Mouse (Mus musculus) activated CD4-positive, CD25-positive, alpha-beta regulatory T cell, adult 4 months (primary cell): ENCODE results near the gene Kcp. TPM values are rescaled to one million over a fixed set of nuclear protein-coding genes. Genes with fewer than 3 reads are reported as not detected.

Experiments used
- ATAC-seq: one replicate; pipeline ENCODE4 v1.8.0; 2017
- polyA plus RNA-seq, 2 experiments: library from polyadenylated mRNA; unstranded; fragments of 100-300 nt; shearing (Covaris generic); gene quantifications; one replicate each; pipeline ENCODE4 v1.2.1; 2017

The Kcp gene
- polyA plus RNA-seq, 2 experiments from 2014 or later: 0.12 TPM; not detected in 1

- ATAC-seq: no peak
These were observed 57.1 kb downstream of the Kcp start for GRCm38 (mm10) chr6:29450667-29451066.

DNA sequence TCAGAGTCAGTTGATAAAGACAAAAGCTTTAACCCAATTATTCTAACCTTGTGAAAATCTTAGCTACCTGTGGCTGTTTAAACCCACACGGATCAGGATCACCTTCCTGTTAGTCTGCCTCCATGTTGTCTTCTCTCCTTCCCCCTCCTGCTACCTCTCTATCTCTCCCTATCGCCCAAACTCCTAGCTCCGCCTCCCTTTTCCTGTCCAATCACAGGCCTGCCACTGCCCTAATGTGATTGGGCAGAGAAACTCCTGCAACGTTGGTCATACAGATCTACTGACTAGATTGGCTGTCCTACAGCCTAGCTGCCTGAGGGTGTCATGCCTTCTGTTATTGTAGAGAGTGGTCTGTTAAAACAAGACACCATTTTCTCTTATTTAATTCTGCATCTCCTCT lies 57.9 kb downstream of the Kcp start:
- ATAC-seq: no peak

DNA sequence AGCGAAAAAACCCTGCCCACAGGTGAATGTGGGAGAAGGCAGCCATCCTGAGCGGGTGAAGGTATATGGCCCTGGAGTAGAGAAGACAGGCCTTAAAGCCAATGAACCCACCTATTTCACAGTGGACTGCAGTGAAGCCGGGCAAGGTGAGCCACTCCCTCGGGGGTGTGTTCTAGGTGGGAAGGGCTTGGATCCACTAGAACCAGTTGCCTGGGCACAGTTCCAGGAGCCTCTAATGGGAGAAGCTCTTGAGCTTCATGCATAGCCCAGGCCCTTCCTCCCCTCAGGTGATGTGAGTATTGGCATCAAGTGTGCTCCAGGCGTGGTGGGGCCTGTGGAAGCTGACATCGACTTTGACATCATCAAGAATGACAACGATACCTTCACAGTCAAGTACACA lies 62.4 kb downstream of the Kcp start:
- ATAC-seq: no peak

GRCm38 (mm10) chr6:29444773-29445172 lies 63.0 kb downstream of the Kcp start:
- no peak for ATAC-seq

- no peak for ATAC-seq
These were observed 68.0 kb downstream of the Kcp start for GRCm38 (mm10) chr6:29439789-29440188.

- ATAC-seq: no peak
These were observed 68.5 kb downstream of the Kcp start for GRCm38 (mm10) chr6:29439251-29439650.

GRCm38 (mm10) chr6:29436461-29436934 lies 71.3 kb downstream of the Kcp start:
- ATAC-seq: no peak

GRCm38 (mm10) chr6:29435940-29436451 lies 71.8 kb downstream of the Kcp start:
- ATAC-seq: no peak

DNA sequence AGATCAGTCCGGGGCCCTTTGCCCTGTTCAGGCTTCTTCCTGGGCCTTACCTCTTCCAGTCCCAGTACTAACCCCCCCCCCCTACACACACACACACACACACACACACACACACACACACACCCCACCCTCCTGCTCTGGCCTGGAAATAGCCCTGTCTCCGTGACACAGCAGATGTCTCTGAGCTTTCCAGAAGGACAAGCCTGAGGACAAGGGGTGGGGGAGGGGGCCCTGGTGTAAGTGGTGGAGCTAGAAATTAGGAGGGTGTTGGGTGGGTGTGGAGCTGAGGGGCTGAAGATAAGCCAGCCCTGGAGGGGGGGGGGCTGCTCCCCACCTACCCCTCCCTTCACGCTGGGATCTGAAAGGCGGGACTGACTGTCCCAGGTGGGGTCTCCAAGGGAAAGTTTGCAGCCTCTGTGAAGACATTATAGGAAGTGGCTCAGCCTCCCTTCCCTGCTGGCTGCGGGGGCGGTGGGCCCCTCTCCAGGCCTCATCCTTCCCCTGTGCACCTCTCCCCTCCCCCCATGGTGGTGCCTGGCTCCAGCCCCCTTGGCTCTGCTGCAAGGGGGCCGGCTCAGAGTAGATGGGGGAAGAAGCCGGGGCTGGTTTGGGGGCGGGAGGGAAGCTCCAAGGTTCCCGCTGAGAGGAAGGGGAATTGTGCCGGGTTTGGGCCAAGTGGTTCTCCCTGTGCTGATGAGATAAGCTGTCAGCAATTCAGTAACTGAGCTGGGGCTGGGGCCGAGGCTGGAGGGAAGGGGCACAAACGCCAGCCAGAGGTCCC lies 72.7 kb downstream of the Kcp start:
- ATAC-seq: no peak

GRCm38 (mm10) chr6:29433804-29434795 lies 73.7 kb downstream of the Kcp start:
- no peak for ATAC-seq

DNA sequence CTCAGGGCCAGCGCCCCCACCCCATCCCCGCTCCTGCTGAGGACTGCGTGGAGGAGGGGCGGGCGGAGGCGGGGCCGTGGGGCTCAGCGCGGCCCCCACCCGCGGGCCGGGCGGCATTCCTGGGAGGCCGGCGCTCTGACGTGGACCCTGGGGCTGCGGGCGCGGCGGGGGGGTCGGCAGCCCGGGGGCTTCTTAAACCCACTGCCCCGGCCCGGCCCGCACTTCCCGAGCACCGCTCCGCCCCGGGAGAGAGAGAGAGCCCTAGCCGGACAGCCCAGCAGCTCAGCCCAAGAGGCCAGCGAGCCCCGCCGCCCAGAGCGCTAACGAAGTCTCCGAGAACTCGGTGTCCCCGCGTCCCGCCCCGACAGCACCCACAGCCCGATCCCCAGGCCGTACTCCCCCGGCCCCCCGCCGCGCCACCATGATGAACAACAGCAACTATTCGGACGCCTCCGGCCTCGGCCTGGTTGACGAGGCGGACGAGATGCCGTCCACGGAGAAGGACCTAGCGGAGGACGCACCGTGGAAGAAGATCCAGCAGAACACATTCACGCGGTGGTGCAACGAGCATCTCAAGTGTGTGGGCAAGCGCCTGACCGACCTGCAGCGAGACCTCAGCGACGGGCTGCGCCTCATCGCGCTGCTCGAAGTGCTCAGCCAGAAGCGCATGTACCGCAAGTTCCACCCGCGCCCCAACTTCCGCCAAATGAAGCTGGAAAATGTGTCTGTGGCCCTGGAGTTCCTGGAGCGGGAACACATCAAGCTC lies 74.5 kb downstream of the Kcp start, which contains the start of gene Flnc:
Gene Flnc (plus strand): TSS at position 219 of the 766 bp plus-strand sequence.
- ATAC-seq: no peak

DNA sequence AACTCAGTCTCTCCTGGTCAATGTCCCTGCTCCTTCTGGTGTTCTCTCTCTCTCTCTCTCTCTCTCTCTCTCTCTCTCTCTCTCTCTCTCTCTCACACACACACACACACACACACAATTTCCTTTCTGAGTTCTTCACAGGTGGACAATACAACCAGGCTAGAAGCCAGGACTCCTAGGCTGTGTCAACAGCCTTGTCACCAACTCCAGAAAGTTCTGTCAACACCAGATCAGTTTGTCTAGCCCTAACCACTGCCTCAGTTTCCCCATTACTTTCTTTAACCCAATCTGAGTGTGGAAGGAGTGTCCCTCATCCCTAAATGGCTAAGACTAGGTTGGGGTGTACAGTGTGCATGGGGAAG lies 75.1 kb downstream of the Kcp start:
- ATAC-seq: no peak

GRCm38 (mm10) chr6:29432156-29432555 lies 75.6 kb downstream of the Kcp start:
- ATAC-seq: no peak

GRCm38 (mm10) chr6:29431473-29431872 lies 76.3 kb downstream of the Kcp start:
- ATAC-seq: no peak

DNA sequence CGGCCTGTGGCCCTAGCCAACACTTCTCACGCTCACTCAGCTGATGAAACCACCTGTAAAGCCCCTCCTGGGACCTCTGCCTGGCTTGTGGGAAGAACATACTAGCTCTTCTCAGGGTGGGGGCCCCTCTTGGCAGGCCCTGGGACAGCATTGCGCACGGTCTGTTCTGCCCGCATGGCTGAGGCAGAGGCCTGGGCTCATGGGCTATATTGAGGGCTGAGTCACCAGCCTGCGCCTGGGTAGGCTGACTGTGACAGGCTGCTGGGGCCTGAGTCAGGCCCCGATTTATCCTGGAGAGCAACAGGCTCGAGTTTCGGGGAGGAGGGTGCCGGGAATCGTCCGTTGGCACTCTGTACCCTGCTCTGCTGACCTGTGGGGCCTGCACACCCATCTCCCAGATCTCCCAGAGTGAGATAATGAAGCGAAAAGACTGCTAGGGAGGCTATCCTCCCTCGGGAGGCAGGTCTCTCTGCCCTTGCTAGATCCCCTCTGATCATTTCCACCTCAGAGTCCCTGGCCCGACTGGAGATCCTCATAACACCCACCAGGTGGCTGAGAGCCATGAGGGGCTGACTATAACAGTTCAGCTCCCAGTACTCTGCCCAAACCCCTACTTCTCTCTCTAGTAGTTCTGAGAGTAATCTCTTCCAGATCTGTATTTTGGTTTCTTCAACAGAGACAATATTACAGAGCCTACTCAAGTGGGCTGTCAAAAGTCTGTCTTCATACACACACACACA lies 76.9 kb downstream of the Kcp start:
- ATAC-seq: no peak

- ATAC-seq: no peak
These were observed 79.6 kb downstream of the Kcp start for GRCm38 (mm10) chr6:29428171-29428570.

- ATAC-seq: no peak
These were observed 81.4 kb downstream of the Kcp start for GRCm38 (mm10) chr6:29426331-29426730.

DNA sequence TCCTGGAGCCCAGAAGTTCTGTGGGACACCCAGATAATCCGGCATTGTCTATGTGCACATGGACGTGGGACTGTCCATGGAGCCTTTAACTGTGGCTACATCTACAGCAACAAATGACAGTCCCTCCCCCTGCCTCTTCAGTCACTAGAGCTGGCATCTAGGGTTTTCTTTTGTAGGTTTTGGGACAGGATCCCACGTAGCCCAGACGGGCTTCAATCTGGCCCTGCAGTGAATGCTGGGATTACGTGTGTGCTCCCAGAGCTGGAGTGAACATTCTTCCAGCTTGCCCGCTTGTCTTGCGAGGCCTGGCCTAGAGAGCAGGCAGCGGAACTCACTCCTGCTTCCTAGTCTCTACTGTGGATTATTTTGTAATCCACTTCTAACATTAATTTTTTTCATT lies 82.6 kb downstream of the Kcp start:
- ATAC-seq: no peak
